Mouse (Mus musculus) forebrain, embryonic 13.5 days (tissue): ENCODE results near the gene Med13l. TPM values are rescaled to one million over a fixed set of nuclear protein-coding genes. Genes with fewer than 3 reads are reported as not detected.

Experiments
- ATAC-seq: fragments of 200-750 bp; cut with Nextera tagmentation; 2 replicates; pipeline ENCODE4 v1.8.0; 2017
- H3K27ac ChIP-seq: fragments of 300-500 bp; sonication (generic); 2 replicates; pipeline ENCODE4 v1.5.1; 2015; ENCODE audit warnings: inconsistent platforms, mild to moderate bottlenecking, moderate library complexity
- H3K27me3 ChIP-seq: fragments of 300-500 bp; sonication (generic); 2 replicates; pipeline ENCODE4 v1.6.1; 2015; ENCODE audit warnings: mild to moderate bottlenecking, inconsistent platforms
- H3K36me3 ChIP-seq: fragments of 300-500 bp; sonication (generic); 2 replicates; pipeline ENCODE4 v1.6.1; 2015; ENCODE audit warnings: mild to moderate bottlenecking, inconsistent platforms; ENCODE audit not compliant: poor library complexity, severe bottlenecking
- H3K4me1 ChIP-seq: fragments of 300-500 bp; sonication (generic); 2 replicates; pipeline ENCODE4 v1.6.1; 2015; ENCODE audit warnings: inconsistent platforms
- H3K4me2 ChIP-seq: fragments of 300-500 bp; sonication (generic); 2 replicates; pipeline ENCODE4 v1.6.1; 2015; ENCODE audit warnings: inconsistent platforms, mild to moderate bottlenecking, moderate library complexity
- H3K4me3 ChIP-seq: fragments of 300-500 bp; sonication (generic); 2 replicates; pipeline ENCODE4 v1.5.1; 2015; ENCODE audit warnings: mild to moderate bottlenecking, inconsistent platforms
- H3K9ac ChIP-seq: fragments of 300-500 bp; sonication (generic); 2 replicates; pipeline ENCODE4 v1.6.1; 2015; ENCODE audit warnings: mild to moderate bottlenecking, inconsistent platforms
- H3K9me3 ChIP-seq: fragments of 300-500 bp; sonication (generic); replicated peaks from 2 replicates; pipeline ENCODE4 v1.6.1; 2016; ENCODE audit warnings: inconsistent platforms
- WGBS: fragments of 180-500 bp; shearing (Covaris S2); methylation state at CpG from one replicate; pipeline ENCODE4 v1.1.7; 2015; 5-methylcytosine and 5-hydroxymethylcytosine counted together
- polyA plus RNA-seq: library from polyadenylated mRNA; unstranded; fragments of >200 nt; fragmentation: Nextera tagmentation; extraction: Ambion mirVana; gene quantifications from 2 replicates; pipeline ENCODE4 v1.2.1, GENCODE M21; 2015

Gene Med13l
- polyA plus RNA-seq, 1 experiment from 2014 or later = 17.8 TPM

DNA sequence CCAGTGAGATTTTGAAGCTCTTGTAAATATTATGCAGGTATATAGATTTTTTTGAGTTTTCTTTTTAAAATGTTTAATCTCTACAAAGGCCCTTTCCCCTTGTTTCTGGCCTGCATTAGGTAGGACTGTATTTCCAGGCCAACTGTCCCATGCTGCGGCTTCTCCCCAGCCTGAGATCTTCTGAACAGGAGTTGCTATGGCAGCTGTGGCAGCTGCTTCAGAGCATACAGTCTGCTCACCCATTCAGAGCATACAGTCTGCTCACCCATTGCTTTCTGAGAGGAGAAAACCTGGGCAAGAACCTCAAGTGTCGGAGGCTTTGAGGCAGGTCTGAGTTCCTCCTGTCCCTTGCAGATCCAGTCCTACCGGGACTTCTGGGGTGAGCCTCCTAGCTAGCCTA is 16.3 kb downstream of the Med13l start:
- no peaks in the 10 kb centered on the region; the same call in 1 of the 2 replicates for H3K9me3 ChIP-seq
- no peak overlapping the region for H3K9ac ChIP-seq
- H3K27me3 ChIP-seq = no peaks in the 10 kb centered on the region
- no peak for ATAC-seq
- H3K4me1 ChIP-seq = peaks cover 58% of the 10 kb centered on the region
- WGBS = 66% methylated on average over 3 of the region's 3 CpGs
- H3K4me3 ChIP-seq = no peak overlapping the region
- H3K4me2 ChIP-seq = no peak overlapping the region
- H3K36me3 ChIP-seq = no peaks in the 10 kb centered on the region
- H3K27ac ChIP-seq = peak overlapping the region; percentile 41; the same call in 1 of the 2 replicates

DNA sequence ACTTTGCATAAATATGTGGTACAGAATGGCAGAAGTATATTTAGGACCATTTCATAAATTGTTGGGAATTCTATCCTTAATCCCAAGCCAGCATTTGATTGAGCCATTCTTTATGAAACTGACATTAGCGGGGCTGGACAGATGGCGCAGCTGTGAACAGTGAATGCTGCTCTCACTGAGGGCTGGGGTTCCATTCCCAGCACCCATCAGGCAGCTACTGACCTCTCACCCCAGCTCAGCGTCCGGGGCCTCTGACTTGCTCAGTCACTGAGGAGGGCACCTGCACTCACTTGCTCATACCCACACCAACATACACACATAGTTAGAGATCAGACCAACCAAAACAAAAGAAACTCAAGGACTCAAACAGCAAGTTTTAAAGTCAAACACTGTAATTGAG is 24.9 kb downstream of the Med13l start:
- H3K36me3 ChIP-seq = no peaks in the 10 kb centered on the region
- no peak overlapping the region for H3K9ac ChIP-seq
- 45% methylated on average over 4 of the region's 4 CpGs for WGBS
- H3K27ac ChIP-seq = no peak overlapping the region
- H3K4me2 ChIP-seq = no peak overlapping the region
- no peaks in the 10 kb centered on the region; the same call in 1 of the 2 replicates for H3K9me3 ChIP-seq
- H3K4me1 ChIP-seq = peaks cover 50% of the 10 kb centered on the region
- H3K4me3 ChIP-seq = no peak overlapping the region
- no peaks in the 10 kb centered on the region for H3K27me3 ChIP-seq
- no peak for ATAC-seq

DNA sequence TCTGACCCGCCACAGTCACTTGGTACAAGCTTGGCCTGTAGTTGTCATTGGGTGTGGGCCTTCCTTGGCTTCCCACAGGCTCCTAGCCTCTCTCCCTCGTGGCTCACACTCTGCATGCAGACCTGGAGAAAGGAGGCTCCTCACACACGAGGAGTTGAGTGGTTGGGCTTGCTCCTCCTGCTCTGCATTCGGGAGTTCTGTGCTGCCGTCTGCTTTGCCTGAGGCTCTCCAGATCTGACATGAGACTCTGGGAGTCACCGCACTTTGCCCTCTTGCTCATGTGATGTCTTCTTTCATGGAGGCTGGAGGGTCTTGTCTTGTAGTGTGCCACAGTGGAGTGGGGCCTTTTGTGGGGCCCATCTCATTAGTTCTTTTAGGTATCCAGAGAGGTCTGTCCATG is 26.1 kb downstream of the Med13l start:
- Histone ChIP-seq H3K4me1 (peaks cover 62% of the 10 kb centered on the region), H3K4me2 (no peak overlapping the region), H3K36me3 (no peaks in the 10 kb centered on the region), H3K9me3 (no peaks in the 10 kb centered on the region), H3K4me3 (no peak overlapping the region), H3K9ac (no peak overlapping the region), H3K27ac (no peak overlapping the region), H3K27me3 (no peaks in the 10 kb centered on the region)
- ATAC-seq = no peak
- WGBS = 60% methylated on average over 6 of the region's 6 CpGs

DNA sequence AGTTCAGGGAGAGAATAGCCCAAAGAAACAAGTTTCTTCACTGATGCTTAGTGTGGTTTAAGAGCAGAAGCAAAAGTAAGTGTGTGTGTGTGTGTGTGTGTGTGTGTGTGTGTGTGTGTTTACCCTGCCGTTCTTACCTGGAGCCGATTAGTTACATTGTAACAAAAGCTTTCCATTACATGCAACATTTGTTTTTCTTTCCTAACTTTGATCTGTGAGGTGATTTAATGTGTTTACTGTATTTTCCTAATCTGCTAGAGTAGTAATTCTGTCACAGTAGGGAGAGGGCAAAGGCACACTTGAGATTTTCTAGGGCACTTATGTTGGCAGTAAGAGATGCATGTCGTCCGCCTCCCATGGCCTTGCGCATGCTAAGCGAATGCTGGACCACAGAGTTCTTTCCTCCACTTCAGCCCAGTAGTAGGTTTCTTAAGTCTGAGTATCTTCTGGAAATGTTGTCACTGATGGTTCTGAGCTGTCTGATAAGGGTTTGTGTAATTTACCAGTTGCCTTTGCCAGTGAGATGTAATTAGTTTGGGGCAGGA is 28.0 kb downstream of the Med13l start:
- Histone ChIP-seq H3K9me3 (no peaks in the 10 kb centered on the region), H3K27me3 (no peaks in the 10 kb centered on the region), H3K9ac (no peak overlapping the region), H3K4me3 (no peak overlapping the region), H3K27ac (0 out of 2 replicates have a peak overlapping the region, but pooled peaks have one; percentile 14), H3K4me2 (no peak overlapping the region; the same call in 1 of the 2 replicates), H3K36me3 (no peaks in the 10 kb centered on the region), H3K4me1 (peaks cover 64% of the 10 kb centered on the region)
- WGBS = 86% methylated on average over 6 of the region's 6 CpGs
- ATAC-seq = no peak

DNA sequence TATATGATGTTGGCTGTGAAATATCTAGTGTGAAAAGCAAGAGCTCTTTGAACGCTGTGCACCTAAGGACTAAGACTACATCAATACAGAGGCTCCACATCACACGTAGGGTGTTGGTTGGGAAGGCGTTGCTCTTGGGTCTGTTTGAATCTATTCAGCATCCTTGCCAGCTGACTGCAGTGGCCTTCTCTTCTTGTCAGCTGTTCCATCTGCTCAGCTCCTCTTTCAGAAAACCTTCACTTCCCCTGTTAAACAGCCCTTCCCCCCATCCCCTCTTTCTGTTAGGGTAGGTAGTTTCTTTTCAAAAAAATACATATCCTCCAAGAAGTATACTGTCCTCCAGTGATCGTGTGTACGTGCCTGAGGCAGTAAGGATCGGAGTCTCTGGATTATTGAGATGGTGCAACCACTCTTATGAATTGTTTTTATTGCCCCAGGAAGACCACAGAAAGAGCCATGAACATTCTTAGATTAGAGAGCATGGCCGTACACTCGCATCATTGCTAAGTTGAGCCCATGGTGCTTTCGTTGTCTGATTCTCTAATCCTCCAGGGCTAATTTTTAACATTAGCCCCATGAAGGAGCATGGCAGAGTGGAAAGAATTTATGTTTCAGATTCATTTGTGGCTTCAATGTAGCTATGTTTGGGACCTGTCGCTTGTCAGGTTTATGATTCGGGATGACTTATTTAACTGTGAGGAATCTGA is 28.9 kb downstream of the Med13l start:
- no peaks in the 10 kb centered on the region for H3K27me3 ChIP-seq
- no peak overlapping the region for H3K4me2 ChIP-seq
- H3K27ac ChIP-seq = peak overlapping the region; percentile 14; the same call in 1 of the 2 replicates
- H3K4me1 ChIP-seq = peaks cover 64% of the 10 kb centered on the region
- WGBS = 83% methylated on average over 11 of the region's 11 CpGs
- H3K9ac ChIP-seq = no peak overlapping the region
- no peaks in the 10 kb centered on the region for H3K36me3 ChIP-seq
- no peak overlapping the region for H3K4me3 ChIP-seq
- no peaks in the 10 kb centered on the region for H3K9me3 ChIP-seq
- no peak for ATAC-seq

DNA sequence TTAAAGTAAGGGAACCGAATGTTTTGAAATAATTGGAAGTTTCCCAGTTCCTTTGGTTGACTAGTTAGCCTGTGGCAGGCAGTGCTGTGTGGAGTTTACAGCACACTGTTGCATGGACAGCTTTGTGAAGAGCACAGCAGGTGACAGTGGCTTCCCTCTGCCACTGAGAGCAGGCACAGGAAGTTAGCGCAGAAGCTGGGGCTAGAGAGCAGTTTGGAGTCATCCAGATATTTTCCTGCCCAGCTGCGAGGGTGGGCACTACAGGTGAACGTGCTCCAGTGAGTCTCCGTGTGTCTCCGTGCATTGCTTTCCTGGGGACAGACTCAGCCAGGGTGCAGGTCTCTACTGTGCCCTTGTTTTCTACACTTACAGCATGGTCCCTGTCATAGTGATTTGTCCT is 30.4 kb downstream of the Med13l start:
- Histone ChIP-seq H3K4me1 (peaks cover 60% of the 10 kb centered on the region), H3K27ac (no peak overlapping the region), H3K4me2 (no peak overlapping the region), H3K27me3 (no peaks in the 10 kb centered on the region), H3K4me3 (no peak overlapping the region), H3K9me3 (no peaks in the 10 kb centered on the region), H3K9ac (no peak overlapping the region), H3K36me3 (no peaks in the 10 kb centered on the region)
- 46% methylated on average over 6 of the region's 6 CpGs for WGBS
- ATAC-seq = no peak

DNA sequence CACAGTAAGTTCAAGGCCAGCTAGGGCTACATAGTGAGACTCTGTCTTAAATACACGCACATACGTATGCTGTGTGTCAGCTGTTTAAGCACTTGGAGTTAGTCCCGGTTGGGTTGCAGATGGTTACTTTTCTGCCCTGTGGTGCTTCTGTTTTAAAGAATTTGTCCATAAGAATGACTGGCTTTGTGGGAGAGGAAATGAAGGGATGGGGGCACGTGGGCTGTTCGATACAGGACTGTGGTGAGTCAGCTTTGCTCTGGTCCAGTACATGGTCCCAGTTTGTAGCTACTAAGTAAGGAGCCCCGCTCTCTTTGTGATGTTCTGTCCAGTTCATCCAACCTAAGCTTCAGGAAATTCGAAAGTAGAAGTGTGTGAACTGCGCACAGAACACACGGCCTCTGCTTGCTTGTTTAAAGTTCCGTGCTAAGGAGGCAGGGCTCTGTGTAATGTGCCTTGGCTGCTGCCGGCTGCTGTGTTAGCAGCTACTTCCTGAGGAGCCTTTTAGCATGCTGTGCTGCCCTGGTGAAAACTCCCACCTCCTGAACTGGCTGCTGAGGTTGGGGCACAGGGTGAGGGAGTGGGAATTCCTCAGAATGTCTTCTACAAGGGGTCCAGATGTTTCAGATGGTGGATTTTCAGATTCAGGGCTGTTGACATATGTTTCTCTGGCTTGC is 31.5 kb downstream of the Med13l start:
- Histone ChIP-seq H3K4me3 (no peak overlapping the region), H3K9ac (no peak overlapping the region), H3K27ac (no peak overlapping the region), H3K9me3 (no peaks in the 10 kb centered on the region), H3K4me2 (no peak overlapping the region), H3K4me1 (peaks cover 61% of the 10 kb centered on the region), H3K27me3 (no peaks in the 10 kb centered on the region), H3K36me3 (no peaks in the 10 kb centered on the region)
- ATAC-seq = no peak
- WGBS = 54% methylated on average over 11 of the region's 11 CpGs

DNA sequence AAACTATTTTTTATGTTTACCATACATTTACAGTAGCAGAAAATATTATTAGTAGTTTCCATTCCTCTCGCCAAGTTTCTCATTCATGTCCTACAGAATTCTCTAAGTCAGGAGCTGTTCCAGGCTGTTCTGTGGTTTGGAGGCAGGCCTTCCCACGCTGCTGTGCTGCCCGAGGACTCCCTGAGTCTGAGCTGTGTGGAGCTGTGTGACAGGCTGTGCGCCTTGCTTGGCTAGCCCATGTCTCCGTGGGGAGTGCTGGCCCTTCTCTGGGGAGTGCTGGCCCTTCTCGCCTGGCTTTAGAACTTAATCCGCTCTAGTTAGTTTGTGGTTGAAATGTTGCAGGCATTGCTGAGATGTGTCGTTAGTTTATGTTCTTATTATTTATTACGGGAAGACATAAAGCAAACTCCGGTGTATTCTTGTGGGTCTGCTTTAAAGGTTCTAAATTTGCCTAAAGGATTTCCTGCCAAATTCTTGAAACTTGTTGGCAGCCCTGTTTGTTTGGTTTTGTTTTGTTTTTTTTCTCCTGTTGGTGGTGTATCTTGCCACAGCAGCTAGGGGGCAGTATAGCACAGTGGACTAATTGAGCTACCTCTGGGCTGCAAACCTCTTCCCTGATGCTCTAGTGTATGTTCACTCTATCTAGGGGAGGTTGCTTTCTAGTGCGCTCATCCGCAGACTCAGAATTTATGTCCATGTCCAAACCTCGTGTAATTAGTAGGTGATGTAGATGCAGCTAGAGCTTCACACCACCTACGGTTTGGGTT is 34.2 kb downstream of the Med13l start:
- 59% methylated on average over 14 of the region's 14 CpGs for WGBS
- no peak overlapping the region for H3K27ac ChIP-seq
- no peak overlapping the region for H3K9ac ChIP-seq
- H3K4me2 ChIP-seq = no peak overlapping the region
- H3K4me1 ChIP-seq = peaks cover 62% of the 10 kb centered on the region
- H3K4me3 ChIP-seq = no peak overlapping the region
- H3K36me3 ChIP-seq = no peaks in the 10 kb centered on the region
- no peaks in the 10 kb centered on the region for H3K27me3 ChIP-seq
- H3K9me3 ChIP-seq = no peaks in the 10 kb centered on the region
- ATAC-seq = no peak

DNA sequence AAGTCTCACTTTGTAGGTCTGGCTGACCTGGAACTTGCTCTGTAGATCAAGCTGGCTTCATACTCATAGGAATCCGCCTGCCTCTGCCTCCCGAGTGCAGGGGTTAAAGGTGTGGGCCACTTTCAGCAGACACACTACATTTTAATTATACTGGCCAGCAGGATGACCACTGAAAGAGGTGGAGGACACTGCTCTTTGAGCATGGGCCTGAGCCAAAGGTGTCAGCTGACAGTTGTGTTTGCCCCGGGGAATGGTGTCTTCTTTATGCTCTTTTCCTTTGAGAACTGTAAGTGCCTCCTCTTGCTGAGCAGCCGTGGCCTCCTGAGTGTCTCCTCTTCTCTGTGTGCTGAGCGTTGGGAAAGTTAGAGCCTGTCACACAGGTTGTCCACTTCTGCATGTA is 35.4 kb downstream of the Med13l start:
- WGBS = 84% methylated on average over 5 of the region's 5 CpGs
- no peaks in the 10 kb centered on the region for H3K36me3 ChIP-seq
- ATAC-seq = no peak
- H3K4me2 ChIP-seq = no peak overlapping the region
- peaks cover 64% of the 10 kb centered on the region for H3K4me1 ChIP-seq
- no peaks in the 10 kb centered on the region for H3K9me3 ChIP-seq
- H3K4me3 ChIP-seq = no peak overlapping the region
- no peak overlapping the region for H3K9ac ChIP-seq
- H3K27me3 ChIP-seq = no peaks in the 10 kb centered on the region
- peak overlapping the region; percentile 20; the same call in 1 of the 2 replicates for H3K27ac ChIP-seq

DNA sequence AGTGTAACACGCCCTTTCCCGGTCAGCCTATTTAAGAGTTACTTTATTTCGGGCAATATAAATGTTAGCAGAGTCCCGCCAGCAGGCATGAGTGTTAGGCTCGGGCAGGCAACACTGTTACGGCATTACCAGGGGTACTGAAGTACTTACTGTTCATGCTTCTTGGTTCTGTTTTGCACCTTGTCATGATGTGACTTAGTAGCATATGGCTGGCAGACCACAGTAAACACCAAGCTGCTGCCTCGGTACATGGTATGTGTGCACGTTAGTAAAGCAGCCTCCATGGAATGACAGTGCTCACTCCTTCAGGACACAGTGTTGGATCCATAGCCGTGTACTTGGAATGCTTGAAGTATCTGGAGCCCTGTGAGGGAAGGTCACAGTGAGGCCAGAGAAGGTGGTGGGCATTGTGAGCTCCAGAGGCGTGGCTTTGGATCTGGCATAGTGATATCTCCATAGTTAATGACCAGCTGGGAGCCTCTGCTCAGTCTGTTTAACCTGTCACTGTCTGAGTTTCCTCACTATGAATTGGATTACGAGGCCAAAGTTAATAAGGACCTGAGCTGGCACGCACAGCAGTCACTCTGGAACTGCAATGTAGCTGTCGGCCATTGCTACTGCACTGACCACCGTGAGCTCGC is 36.1 kb downstream of the Med13l start:
- peaks cover 62% of the 10 kb centered on the region for H3K4me1 ChIP-seq
- no peaks in the 10 kb centered on the region for H3K27me3 ChIP-seq
- H3K9me3 ChIP-seq = no peaks in the 10 kb centered on the region
- H3K36me3 ChIP-seq = no peaks in the 10 kb centered on the region
- peak; percentile 43; the same call in 1 of the 2 replicates for ATAC-seq
- no peak overlapping the region for H3K4me2 ChIP-seq
- peak overlapping the region; percentile 20; the same call in 1 of the 2 replicates for H3K27ac ChIP-seq
- WGBS = 78% methylated on average over 15 of the region's 15 CpGs
- no peak overlapping the region for H3K9ac ChIP-seq
- no peak overlapping the region for H3K4me3 ChIP-seq

DNA sequence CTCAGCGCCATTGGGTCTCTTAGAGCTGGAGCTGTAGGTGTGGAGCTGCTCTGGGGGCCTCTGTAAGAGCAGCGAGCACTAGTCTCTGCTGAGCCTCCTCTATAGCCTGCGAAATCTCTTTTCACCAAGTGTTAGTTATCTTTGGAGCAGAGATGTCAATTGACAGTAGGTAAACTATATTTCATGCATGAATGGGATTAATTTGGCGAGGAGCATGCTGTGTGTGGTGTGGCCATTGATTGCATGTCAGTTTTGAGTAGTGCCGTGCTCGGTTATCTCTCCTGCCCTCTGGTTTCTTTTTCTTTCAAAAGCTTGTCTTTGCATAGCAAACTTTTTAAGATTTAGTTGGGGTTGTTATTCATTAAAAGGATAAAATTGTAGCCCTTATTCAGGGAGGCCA is 38.1 kb downstream of the Med13l start:
- H3K27me3 ChIP-seq = no peaks in the 10 kb centered on the region
- no peak overlapping the region for H3K9ac ChIP-seq
- no peaks in the 10 kb centered on the region for H3K36me3 ChIP-seq
- H3K4me2 ChIP-seq = no peak overlapping the region
- WGBS = 59% methylated on average over 6 of the region's 6 CpGs
- no peak overlapping the region for H3K27ac ChIP-seq
- peaks cover 66% of the 10 kb centered on the region for H3K4me1 ChIP-seq
- ATAC-seq = no peak
- no peaks in the 10 kb centered on the region for H3K9me3 ChIP-seq
- H3K4me3 ChIP-seq = no peak overlapping the region
